Mouse (Mus musculus): ENCODE measurements around the gene Klf2.

The Klf2 gene

GRCm38 (mm10) chr8:72348956-72349355, 30.1 kb downstream of the Klf2 start:
- H3K4me1 ChIP-seq (replicated peaks; ENCODE audit: low read depth, low read length): peaks cover 93% of the 10 kb centered on the region
- TF ChIP-seq CTCF (conservative IDR thresholded peaks at IDR 0.05; ENCODE audit: low read length) (no peak), POU5F1 (IDR thresholded peaks at IDR 0.05; ENCODE audit: borderline replicate concordance, low read length) (no peak)
- no peaks in the 10 kb centered on the region for H3K27me3 ChIP-seq (ENCODE audit: insufficient read depth, low read length)
- H3K4me3 ChIP-seq (replicated peaks; ENCODE audit: low read length): no peak overlapping the region; the same call in 1 of the 2 replicates
- peaks cover 73% of the 10 kb centered on the region for H3K36me3 ChIP-seq (ENCODE audit: insufficient read depth, low read length)
- no peaks in the 10 kb centered on the region for H3K9me3 ChIP-seq (ENCODE audit: low read length)

- H3K4me3 ChIP-seq (replicated peaks; ENCODE audit: low read length): no peak overlapping the region
- no peaks in the 10 kb centered on the region for H3K9me3 ChIP-seq (ENCODE audit: low read length)
- peaks cover 75% of the 10 kb centered on the region for H3K36me3 ChIP-seq (ENCODE audit: insufficient read depth, low read length)
- no peak for TF ChIP-seq NANOG (IDR thresholded peaks at IDR 0.05; ENCODE audit: borderline replicate concordance, low read length)
- TF ChIP-seq CTCF (conservative IDR thresholded peaks at IDR 0.05; ENCODE audit: low read length): no peak
- TF ChIP-seq POU5F1 (IDR thresholded peaks at IDR 0.05; ENCODE audit: borderline replicate concordance, low read length): no peak
- no peaks in the 10 kb centered on the region for H3K27me3 ChIP-seq (ENCODE audit: insufficient read depth, low read length)
- H3K4me1 ChIP-seq (replicated peaks; ENCODE audit: low read depth, low read length): peaks cover 95% of the 10 kb centered on the region
Measured at GRCm38 (mm10) chr8:72349838-72350237, 31.0 kb downstream of the Klf2 start.

- Histone ChIP-seq H3K4me3 (replicated peaks; ENCODE audit: low read length) (no peak overlapping the region), H3K27me3 (ENCODE audit: insufficient read depth, low read length) (no peaks in the 10 kb centered on the region), H3K9me3 (ENCODE audit: low read length) (no peaks in the 10 kb centered on the region), H3K4me1 (replicated peaks; ENCODE audit: low read depth, low read length) (peaks cover 95% of the 10 kb centered on the region), H3K36me3 (ENCODE audit: insufficient read depth, low read length) (peaks cover 75% of the 10 kb centered on the region)
- TF ChIP-seq NANOG (IDR thresholded peaks at IDR 0.05; ENCODE audit: borderline replicate concordance, low read length): no peak
- TF ChIP-seq CTCF (conservative IDR thresholded peaks at IDR 0.05; ENCODE audit: low read length): no peak
- TF ChIP-seq POU5F1 (IDR thresholded peaks at IDR 0.05; ENCODE audit: borderline replicate concordance, low read length): no peak
Measured at GRCm38 (mm10) chr8:72350727-72351126, 31.9 kb downstream of the Klf2 start.

GRCm38 (mm10) chr8:72351405-72352005, 32.7 kb downstream of the Klf2 start:
- no peaks in the 10 kb centered on the region for H3K9me3 ChIP-seq (ENCODE audit: low read length)
- peaks cover 76% of the 10 kb centered on the region for H3K36me3 ChIP-seq (ENCODE audit: insufficient read depth, low read length)
- H3K4me1 ChIP-seq (replicated peaks; ENCODE audit: low read depth, low read length): peaks cover 97% of the 10 kb centered on the region
- no peak for TF ChIP-seq POU5F1 (IDR thresholded peaks at IDR 0.05; ENCODE audit: borderline replicate concordance, low read length)
- TF ChIP-seq CTCF (conservative IDR thresholded peaks at IDR 0.05; ENCODE audit: low read length): no peak
- TF ChIP-seq NANOG (IDR thresholded peaks at IDR 0.05; ENCODE audit: borderline replicate concordance, low read length): no peak
- H3K4me3 ChIP-seq (replicated peaks; ENCODE audit: low read length): no peak overlapping the region
- no peaks in the 10 kb centered on the region for H3K27me3 ChIP-seq (ENCODE audit: insufficient read depth, low read length)

GRCm38 (mm10) chr8:72352951-72353699, 34.3 kb downstream of the Klf2 start:
- H3K4me1 ChIP-seq (replicated peaks; ENCODE audit: low read depth, low read length): peaks cover 92% of the 10 kb centered on the region
- H3K4me3 ChIP-seq (replicated peaks; ENCODE audit: low read length): peak overlapping the region; percentile 37
- H3K27me3 ChIP-seq (ENCODE audit: insufficient read depth, low read length): no peaks in the 10 kb centered on the region
- peaks cover 78% of the 10 kb centered on the region for H3K36me3 ChIP-seq (ENCODE audit: insufficient read depth, low read length)
- TF ChIP-seq NANOG (IDR thresholded peaks at IDR 0.05; ENCODE audit: borderline replicate concordance, low read length) (no peak), CTCF (conservative IDR thresholded peaks at IDR 0.05; ENCODE audit: low read length) (no peak), POU5F1 (IDR thresholded peaks at IDR 0.05; ENCODE audit: borderline replicate concordance, low read length) (no peak)
- no peaks in the 10 kb centered on the region for H3K9me3 ChIP-seq (ENCODE audit: low read length)

GRCm38 (mm10) chr8:72353700-72354045, 34.8 kb downstream of the Klf2 start:
- peak overlapping the region; percentile 37 for H3K4me3 ChIP-seq (replicated peaks; ENCODE audit: low read length)
- TF ChIP-seq NANOG (IDR thresholded peaks at IDR 0.05; ENCODE audit: borderline replicate concordance, low read length): no peak
- no peak for TF ChIP-seq POU5F1 (IDR thresholded peaks at IDR 0.05; ENCODE audit: borderline replicate concordance, low read length)
- no peak for TF ChIP-seq CTCF (conservative IDR thresholded peaks at IDR 0.05; ENCODE audit: low read length)
- H3K27me3 ChIP-seq (ENCODE audit: insufficient read depth, low read length): no peaks in the 10 kb centered on the region
- H3K36me3 ChIP-seq (ENCODE audit: insufficient read depth, low read length): peaks cover 78% of the 10 kb centered on the region
- peaks cover 92% of the 10 kb centered on the region for H3K4me1 ChIP-seq (replicated peaks; ENCODE audit: low read depth, low read length)
- H3K9me3 ChIP-seq (ENCODE audit: low read length): no peaks in the 10 kb centered on the region

GRCm38 (mm10) chr8:72354272-72354671, 35.4 kb downstream of the Klf2 start:
- Histone ChIP-seq H3K27me3 (ENCODE audit: insufficient read depth, low read length) (no peaks in the 10 kb centered on the region), H3K4me1 (replicated peaks; ENCODE audit: low read depth, low read length) (peaks cover 92% of the 10 kb centered on the region), H3K4me3 (replicated peaks; ENCODE audit: low read length) (peak overlapping the region; percentile 37), H3K9me3 (ENCODE audit: low read length) (no peaks in the 10 kb centered on the region), H3K36me3 (ENCODE audit: insufficient read depth, low read length) (peaks cover 79% of the 10 kb centered on the region)
- no peak for TF ChIP-seq NANOG (IDR thresholded peaks at IDR 0.05; ENCODE audit: borderline replicate concordance, low read length)

- no peaks in the 10 kb centered on the region for H3K9me3 ChIP-seq (ENCODE audit: low read length)
- H3K4me1 ChIP-seq (replicated peaks; ENCODE audit: low read depth, low read length): peaks cover 91% of the 10 kb centered on the region
- no peaks in the 10 kb centered on the region for H3K27me3 ChIP-seq (ENCODE audit: insufficient read depth, low read length)
- no peak overlapping the region for H3K4me3 ChIP-seq (replicated peaks; ENCODE audit: low read length)
- TF ChIP-seq POU5F1 (IDR thresholded peaks at IDR 0.05; ENCODE audit: borderline replicate concordance, low read length) (no peak), CTCF (conservative IDR thresholded peaks at IDR 0.05; ENCODE audit: low read length) (no peak), NANOG (IDR thresholded peaks at IDR 0.05; ENCODE audit: borderline replicate concordance, low read length) (no peak)
- H3K36me3 ChIP-seq (ENCODE audit: insufficient read depth, low read length): peaks cover 90% of the 10 kb centered on the region
Measured at GRCm38 (mm10) chr8:72356593-72356992, 37.8 kb downstream of the Klf2 start.

GRCm38 (mm10) chr8:72360162-72360561, 41.3 kb downstream of the Klf2 start:
- Histone ChIP-seq H3K36me3 (ENCODE audit: insufficient read depth, low read length) (peaks cover 94% of the 10 kb centered on the region), H3K27me3 (ENCODE audit: insufficient read depth, low read length) (no peaks in the 10 kb centered on the region), H3K4me1 (replicated peaks; ENCODE audit: low read depth, low read length) (peaks cover 81% of the 10 kb centered on the region), H3K9me3 (ENCODE audit: low read length) (no peaks in the 10 kb centered on the region), H3K4me3 (replicated peaks; ENCODE audit: low read length) (no peak overlapping the region)
- no peak for TF ChIP-seq NANOG (IDR thresholded peaks at IDR 0.05; ENCODE audit: borderline replicate concordance, low read length)
- TF ChIP-seq CTCF (conservative IDR thresholded peaks at IDR 0.05; ENCODE audit: low read length): no peak
- TF ChIP-seq POU5F1 (IDR thresholded peaks at IDR 0.05; ENCODE audit: borderline replicate concordance, low read length): no peak
